Mouse (Mus musculus) heart, embryonic 16.5 days (tissue): ENCODE data around the gene Rbm47. TPM values are rescaled to one million over a fixed set of nuclear protein-coding genes. Genes with fewer than 3 reads are reported as not detected.

Experiments used
- ATAC-seq: fragments of 200-750 bp; cut with Nextera tagmentation; replicated peaks from 2 replicates; pipeline ENCODE4 v1.8.0; 2017; ENCODE audit warnings: moderate number of reproducible peaks; ENCODE audit not compliant: insufficient read depth, low FRiP score; ENCODE audit errors: extremely low read depth
- H3K27ac ChIP-seq: fragments of 300-500 bp; sonication (generic); 2 replicates; pipeline ENCODE4 v1.5.1; 2014; ENCODE audit warnings: mild to moderate bottlenecking, low read length, control low read depth, moderate library complexity
- H3K27me3 ChIP-seq: fragments of 300-500 bp; sonication (generic); 2 replicates; pipeline ENCODE4 v1.6.1; 2014; ENCODE audit warnings: low read length, mixed read lengths; ENCODE audit not compliant: control insufficient read depth, insufficient read depth
- H3K36me3 ChIP-seq: fragments of 300-500 bp; sonication (generic); 2 replicates; pipeline ENCODE4 v1.6.1; 2014; ENCODE audit not compliant: control insufficient read depth, insufficient read depth
- H3K4me1 ChIP-seq: fragments of 300-500 bp; sonication (generic); 2 replicates; pipeline ENCODE4 v1.6.1; 2014; ENCODE audit warnings: low read length, mixed read lengths; ENCODE audit not compliant: control insufficient read depth, insufficient read depth
- H3K4me2 ChIP-seq: fragments of 300-500 bp; sonication (generic); 2 replicates; pipeline ENCODE4 v1.6.1; 2014; ENCODE audit warnings: low read depth, mild to moderate bottlenecking, control low read depth, low read length
- H3K4me3 ChIP-seq: fragments of 300-500 bp; sonication (generic); 2 replicates; pipeline ENCODE4 v1.5.1; 2014; ENCODE audit warnings: mild to moderate bottlenecking, control low read depth, low read length
- H3K9ac ChIP-seq: fragments of 300-500 bp; sonication (generic); 2 replicates; pipeline ENCODE4 v1.6.1; 2014; ENCODE audit warnings: low read length, control low read depth
- H3K9me3 ChIP-seq: fragments of 300-500 bp; sonication (generic); replicated peaks from 2 replicates; pipeline ENCODE4 v1.6.1; 2016; ENCODE audit warnings: low read length; ENCODE audit not compliant: control insufficient read depth
- WGBS: fragments of 180-500 bp; shearing (Covaris S2); extraction: QIAGEN DNeasy Blood & Tissue Kit; methylation state at CpG from one replicate; pipeline ENCODE4 v1.1.7; 2014; 5-methylcytosine and 5-hydroxymethylcytosine counted together
- polyA plus RNA-seq: library from polyadenylated mRNA; unstranded; fragments of >200 nt; fragmentation: Nextera tagmentation; extraction: Ambion mirVana; gene quantifications from 2 replicates; pipeline ENCODE4 v1.2.1, GENCODE M21; 2015

The Rbm47 gene
- polyA plus RNA-seq, 1 experiment from 2014 or later, result 6.0 TPM

GRCm38 (mm10) chr5:66042651-66043340 lies 130.1 kb downstream of the Rbm47 start:
- Histone ChIP-seq H3K4me1 (no peaks in the 10 kb centered on the region), H3K27me3 (no peaks in the 10 kb centered on the region), H3K4me3 (no peak overlapping the region), H3K27ac (no peak overlapping the region), H3K9ac (no peak overlapping the region), H3K9me3 (no peaks in the 10 kb centered on the region), H3K36me3 (no peaks in the 10 kb centered on the region), H3K4me2 (no peak overlapping the region)
- no peak for ATAC-seq
- WGBS, result 64% methylated on average over 10 of the region's 10 CpGs

GRCm38 (mm10) chr5:66040744-66041279 lies 132.1 kb downstream of the Rbm47 start:
- Histone ChIP-seq H3K36me3 (no peaks in the 10 kb centered on the region), H3K4me3 (no peak overlapping the region), H3K27ac (no peak overlapping the region), H3K4me2 (no peak overlapping the region), H3K4me1 (no peaks in the 10 kb centered on the region), H3K9me3 (no peaks in the 10 kb centered on the region), H3K9ac (no peak overlapping the region), H3K27me3 (no peaks in the 10 kb centered on the region)
- ATAC-seq, result no peak
- 76% methylated on average over 7 of the region's 7 CpGs for WGBS

- H3K9ac ChIP-seq, result no peak overlapping the region
- no peaks in the 10 kb centered on the region for H3K9me3 ChIP-seq
- no peak overlapping the region for H3K4me3 ChIP-seq
- H3K27me3 ChIP-seq, result no peaks in the 10 kb centered on the region
- no peak overlapping the region for H3K4me2 ChIP-seq
- whole genome bisulfite sequencing, result 87% methylated on average over 2 of the region's 2 CpGs
- H3K27ac ChIP-seq, result no peak overlapping the region
- no peaks in the 10 kb centered on the region for H3K36me3 ChIP-seq
- no peaks in the 10 kb centered on the region for H3K4me1 ChIP-seq
- ATAC-seq, result no peak
These were observed 133.1 kb downstream of the Rbm47 start for GRCm38 (mm10) chr5:66039813-66040212.

GRCm38 (mm10) chr5:66037066-66037465 lies 135.9 kb downstream of the Rbm47 start:
- no peaks in the 10 kb centered on the region for H3K4me1 ChIP-seq
- H3K9ac ChIP-seq, result no peak overlapping the region
- no peak for ATAC-seq
- no peak overlapping the region for H3K27ac ChIP-seq
- H3K27me3 ChIP-seq, result no peaks in the 10 kb centered on the region
- no peak overlapping the region for H3K4me2 ChIP-seq
- H3K36me3 ChIP-seq, result no peaks in the 10 kb centered on the region
- WGBS, result 67% methylated on average over 6 of the region's 6 CpGs
- no peak overlapping the region for H3K4me3 ChIP-seq
- no peaks in the 10 kb centered on the region for H3K9me3 ChIP-seq

- 43% methylated on average over 7 of the region's 7 CpGs for WGBS
- no peak overlapping the region for H3K9ac ChIP-seq
- no peaks in the 10 kb centered on the region for H3K27me3 ChIP-seq
- no peak overlapping the region for H3K27ac ChIP-seq
- H3K4me2 ChIP-seq, result no peak overlapping the region
- H3K4me1 ChIP-seq, result no peaks in the 10 kb centered on the region
- H3K9me3 ChIP-seq, result no peaks in the 10 kb centered on the region
- H3K36me3 ChIP-seq, result no peaks in the 10 kb centered on the region
- no peak overlapping the region for H3K4me3 ChIP-seq
- no peak for ATAC-seq
These were observed 136.4 kb downstream of the Rbm47 start for GRCm38 (mm10) chr5:66036440-66037054.

- H3K9me3 ChIP-seq, result no peaks in the 10 kb centered on the region
- no peak overlapping the region for H3K27ac ChIP-seq
- H3K9ac ChIP-seq, result no peak overlapping the region
- H3K4me3 ChIP-seq, result no peak overlapping the region
- no peaks in the 10 kb centered on the region for H3K4me1 ChIP-seq
- no peak for ATAC-seq
- no peak overlapping the region for H3K4me2 ChIP-seq
- H3K27me3 ChIP-seq, result no peaks in the 10 kb centered on the region
- no peaks in the 10 kb centered on the region for H3K36me3 ChIP-seq
- WGBS, result 57% methylated on average over 14 of the region's 14 CpGs
These were observed 138.3 kb downstream of the Rbm47 start for GRCm38 (mm10) chr5:66034375-66035195.

DNA sequence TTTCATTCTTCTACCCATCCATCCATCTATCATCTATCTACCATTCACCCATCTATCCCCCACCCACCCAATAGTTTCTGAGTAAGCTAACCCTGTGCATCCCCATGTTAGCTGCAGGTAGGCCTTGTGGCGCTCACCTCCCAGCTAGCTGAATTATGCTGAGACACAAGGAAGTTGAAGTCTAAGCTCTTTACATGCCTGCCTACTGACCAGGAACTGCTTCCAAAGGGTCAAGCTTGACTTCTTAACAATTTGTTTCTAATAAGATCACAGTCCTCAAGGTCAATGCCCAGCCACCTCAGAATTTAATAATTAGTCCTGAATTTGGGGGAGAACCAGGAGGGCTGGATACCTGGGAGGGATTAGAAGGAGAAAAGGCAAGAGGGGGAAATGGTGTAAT lies 140.1 kb downstream of the Rbm47 start:
- Histone ChIP-seq H3K36me3 (no peaks in the 10 kb centered on the region), H3K4me2 (no peak overlapping the region), H3K4me3 (no peak overlapping the region), H3K9ac (no peak overlapping the region), H3K4me1 (no peaks in the 10 kb centered on the region), H3K27ac (no peak overlapping the region), H3K27me3 (no peaks in the 10 kb centered on the region), H3K9me3 (no peaks in the 10 kb centered on the region)
- ATAC-seq, result no peak
- WGBS, result 100% methylated on average over 1 of the region's 1 CpGs

- Histone ChIP-seq H3K4me3 (no peak overlapping the region), H3K9ac (no peak overlapping the region), H3K27me3 (no peaks in the 10 kb centered on the region), H3K9me3 (0 out of 2 replicates have a peak, but pooled peaks cover 3% of the 10 kb centered on the region), H3K27ac (no peak overlapping the region), H3K36me3 (no peaks in the 10 kb centered on the region), H3K4me1 (no peaks in the 10 kb centered on the region), H3K4me2 (no peak overlapping the region)
- no peak for ATAC-seq
- WGBS, result 80% methylated on average over 5 of the region's 5 CpGs
These were observed 141.2 kb downstream of the Rbm47 start for GRCm38 (mm10) chr5:66031699-66032098.

GRCm38 (mm10) chr5:66028232-66028631 lies 144.7 kb downstream of the Rbm47 start:
- ATAC-seq, result no peak
- WGBS, result 79% methylated on average over 5 of the region's 5 CpGs

More at GRCm38 (mm10) chr5:66028232-66028631, 144.7 kb downstream of the Rbm47 start:
- Histone ChIP-seq H3K27me3 (no peaks in the 10 kb centered on the region), H3K36me3 (peaks cover 2% of the 10 kb centered on the region; the same call in 1 of the 2 replicates), H3K4me1 (no peaks in the 10 kb centered on the region), H3K4me2 (no peak overlapping the region), H3K9ac (no peak overlapping the region), H3K27ac (no peak overlapping the region), H3K4me3 (no peak overlapping the region), H3K9me3 (peaks cover 8% of the 10 kb centered on the region; the same call in 1 of the 2 replicates)
